Mouse (Mus musculus) kidney, embryonic 14.5 days (tissue): Measurements from ENCODE around the gene St3gal2. TPM values are rescaled to one million over a fixed set of nuclear protein-coding genes. Genes with fewer than 3 reads are reported as not detected.
"Not testable (repeated sequence)": the region's sequence is repeated elsewhere in the genome, so short reads cannot be mapped to it uniquely, and the experiment has no call there.

Source experiments
- ATAC-seq: fragments of 200-750 bp; cut with Nextera tagmentation; 2 replicates; pipeline ENCODE4 v1.8.0; 2017; ENCODE audit warnings: moderate number of reproducible peaks, mild to moderate bottlenecking, moderate TSS enrichment, moderate library complexity; ENCODE audit not compliant: low FRiP score, low TSS enrichment
- H3K27ac ChIP-seq: fragments of 300-500 bp; sonication (generic); 2 replicates; pipeline ENCODE4 v1.5.1; 2014; ENCODE audit warnings: low read depth, mild to moderate bottlenecking, low read length, moderate library complexity, mixed read lengths
- H3K27me3 ChIP-seq: fragments of 300-500 bp; sonication (generic); 2 replicates; pipeline ENCODE4 v1.6.1; 2014; ENCODE audit warnings: mild to moderate bottlenecking, low read length; ENCODE audit not compliant: control insufficient read depth, insufficient read depth
- H3K36me3 ChIP-seq: fragments of 300-500 bp; sonication (generic); 2 replicates; pipeline ENCODE4 v1.6.1; 2014; ENCODE audit warnings: low read length, mixed read lengths; ENCODE audit not compliant: control insufficient read depth, insufficient read depth
- H3K4me1 ChIP-seq: fragments of 300-500 bp; sonication (generic); 2 replicates; pipeline ENCODE4 v1.6.1; 2014; ENCODE audit warnings: low read length, mixed read lengths; ENCODE audit not compliant: control insufficient read depth, insufficient read depth
- H3K4me2 ChIP-seq: fragments of 300-500 bp; sonication (generic); replicated peaks from 2 replicates; pipeline ENCODE4 v1.6.1; 2014; ENCODE audit warnings: low read depth, mild to moderate bottlenecking, low read length
- H3K4me3 ChIP-seq: fragments of 300-500 bp; sonication (generic); 2 replicates; pipeline ENCODE4 v1.5.1; 2014; ENCODE audit warnings: mild to moderate bottlenecking, low read length
- H3K9ac ChIP-seq: fragments of 300-500 bp; sonication (generic); 2 replicates; pipeline ENCODE4 v1.6.1; 2014; ENCODE audit warnings: low read depth, mild to moderate bottlenecking, low read length, moderate library complexity
- H3K9me3 ChIP-seq: fragments of 300-500 bp; sonication (generic); 2 replicates; pipeline ENCODE4 v1.6.1; 2016; ENCODE audit warnings: low read length; ENCODE audit not compliant: control insufficient read depth
- WGBS: fragments of 180-500 bp; shearing (Covaris S2); extraction: QIAGEN DNeasy Blood & Tissue Kit; methylation state at CpG from one replicate; pipeline ENCODE4 v1.1.7; 2014; 5-methylcytosine and 5-hydroxymethylcytosine counted together
- polyA plus RNA-seq: library from polyadenylated mRNA; unstranded; fragments of >200 nt; fragmentation: Nextera tagmentation; extraction: Ambion mirVana; gene quantifications from 2 replicates; pipeline ENCODE4 v1.2.1, GENCODE M21; 2014

St3gal2 gene
- polyA plus RNA-seq, 1 experiment from 2014 or later: 14.3 TPM

GRCm38 (mm10) chr8:110954776-110955175, 35.1 kb downstream of the St3gal2 start:
- no peak for ATAC-seq
- no peak overlapping the region for H3K9ac ChIP-seq
- WGBS: 66% methylated on average over 8 of the region's 8 CpGs
- H3K4me1 ChIP-seq: 0 out of 2 replicates have a peak, but pooled peaks cover 10% of the 10 kb centered on the region
- H3K4me3 ChIP-seq: no peak overlapping the region
- H3K4me2 ChIP-seq: no peak overlapping the region
- no peaks in the 10 kb centered on the region for H3K27me3 ChIP-seq
- no peak overlapping the region for H3K27ac ChIP-seq
- no peaks in the 10 kb centered on the region for H3K9me3 ChIP-seq
- H3K36me3 ChIP-seq: peaks cover 28% of the 10 kb centered on the region; the same call in 1 of the 2 replicates

GRCm38 (mm10) chr8:110956619-110957450, 37.1 kb downstream of the St3gal2 start:
- Histone ChIP-seq H3K36me3 (peaks cover 38% of the 10 kb centered on the region), H3K9ac (no peak overlapping the region; the same call in 1 of the 2 replicates), H3K27me3 (no peaks in the 10 kb centered on the region), H3K27ac (no peak overlapping the region; the same call in 1 of the 2 replicates), H3K9me3 (no peaks in the 10 kb centered on the region), H3K4me3 (no peak overlapping the region), H3K4me1 (0 out of 2 replicates have a peak, but pooled peaks cover 10% of the 10 kb centered on the region), H3K4me2 (no peak overlapping the region)
- 88% methylated on average over 15 of the region's 15 CpGs for WGBS
- no peak for ATAC-seq

GRCm38 (mm10) chr8:110957471-110957870, 37.7 kb downstream of the St3gal2 start:
- H3K9me3 ChIP-seq: no peaks in the 10 kb centered on the region
- H3K4me1 ChIP-seq: 0 out of 2 replicates have a peak, but pooled peaks cover 10% of the 10 kb centered on the region
- H3K9ac ChIP-seq: no peak overlapping the region
- no peak overlapping the region for H3K4me2 ChIP-seq
- no peaks in the 10 kb centered on the region for H3K27me3 ChIP-seq
- H3K4me3 ChIP-seq: no peak overlapping the region
- ATAC-seq: no peak
- 96% methylated on average over 18 of the region's 19 CpGs for WGBS
- H3K36me3 ChIP-seq: peaks cover 44% of the 10 kb centered on the region
- no peak overlapping the region for H3K27ac ChIP-seq

- peaks cover 43% of the 10 kb centered on the region for H3K36me3 ChIP-seq
- ATAC-seq: no peak
- no peaks in the 10 kb centered on the region for H3K9me3 ChIP-seq
- no peaks in the 10 kb centered on the region for H3K27me3 ChIP-seq
- WGBS: 75% methylated on average over 5 of the region's 5 CpGs
- 0 out of 2 replicates have a peak, but pooled peaks cover 10% of the 10 kb centered on the region for H3K4me1 ChIP-seq
- no peak overlapping the region for H3K9ac ChIP-seq
- no peak overlapping the region for H3K4me2 ChIP-seq
- no peak overlapping the region for H3K27ac ChIP-seq
- H3K4me3 ChIP-seq: no peak overlapping the region
Observed at GRCm38 (mm10) chr8:110958135-110958534, 38.4 kb downstream of the St3gal2 start.

- not testable (repeated sequence) for H3K27ac ChIP-seq, H3K4me2 ChIP-seq, ATAC-seq, H3K4me3 ChIP-seq, H3K27me3 ChIP-seq, H3K9ac ChIP-seq, H3K9me3 ChIP-seq
- H3K4me1 ChIP-seq: 0 out of 2 replicates have a peak, but pooled peaks cover 10% of the 10 kb centered on the region
- H3K36me3 ChIP-seq: peaks cover 44% of the 10 kb centered on the region
- WGBS: 94% methylated on average over 7 of the region's 7 CpGs
Observed at GRCm38 (mm10) chr8:110958553-110958952, 38.8 kb downstream of the St3gal2 start.

GRCm38 (mm10) chr8:110959071-110959780, 39.5 kb downstream of the St3gal2 start:
- Histone ChIP-seq H3K9ac (no peak overlapping the region), H3K9me3 (no peaks in the 10 kb centered on the region), H3K27ac (no peak overlapping the region), H3K4me3 (no peak overlapping the region), H3K36me3 (peaks cover 46% of the 10 kb centered on the region), H3K4me1 (0 out of 2 replicates have a peak, but pooled peaks cover 10% of the 10 kb centered on the region), H3K27me3 (no peaks in the 10 kb centered on the region), H3K4me2 (no peak overlapping the region)
- WGBS: 95% methylated on average over 12 of the region's 12 CpGs
- ATAC-seq: no peak

GRCm38 (mm10) chr8:110959906-110960305, 40.2 kb downstream of the St3gal2 start:
- H3K4me1 ChIP-seq: 0 out of 2 replicates have a peak, but pooled peaks cover 9% of the 10 kb centered on the region
- H3K9me3 ChIP-seq: no peaks in the 10 kb centered on the region
- H3K4me2 ChIP-seq: no peak overlapping the region
- no peak overlapping the region for H3K27ac ChIP-seq
- 88% methylated on average over 6 of the region's 6 CpGs for WGBS
- H3K36me3 ChIP-seq: peaks cover 46% of the 10 kb centered on the region
- no peak for ATAC-seq
- no peak overlapping the region for H3K4me3 ChIP-seq
- H3K9ac ChIP-seq: no peak overlapping the region
- H3K27me3 ChIP-seq: no peaks in the 10 kb centered on the region

- H3K36me3 ChIP-seq: peaks cover 46% of the 10 kb centered on the region
- 93% methylated on average over 2 of the region's 2 CpGs for WGBS
- no peak overlapping the region for H3K27ac ChIP-seq
Observed at GRCm38 (mm10) chr8:110963051-110963450, 43.3 kb downstream of the St3gal2 start.

GRCm38 (mm10) chr8:110964666-110965065, 44.9 kb downstream of the St3gal2 start:
- no peak overlapping the region for H3K27ac ChIP-seq
- no peak overlapping the region for H3K4me3 ChIP-seq
- no peak overlapping the region for H3K9ac ChIP-seq
- H3K36me3 ChIP-seq: peaks cover 36% of the 10 kb centered on the region
- WGBS: 88% methylated on average over 7 of the region's 7 CpGs
- ATAC-seq: no peak
- peaks cover under 1% of the 10 kb centered on the region; the same call in 1 of the 2 replicates for H3K4me1 ChIP-seq
- no peak overlapping the region for H3K4me2 ChIP-seq
- H3K9me3 ChIP-seq: no peaks in the 10 kb centered on the region
- H3K27me3 ChIP-seq: no peaks in the 10 kb centered on the region

More at GRCm38 (mm10) chr8:110963051-110963450, 43.3 kb downstream of the St3gal2 start:
- H3K9me3 ChIP-seq: no peaks in the 10 kb centered on the region
- H3K4me3 ChIP-seq: no peak overlapping the region
- H3K9ac ChIP-seq: no peak overlapping the region
- H3K27me3 ChIP-seq: no peaks in the 10 kb centered on the region
- H3K4me1 ChIP-seq: no peaks in the 10 kb centered on the region
- no peak overlapping the region for H3K4me2 ChIP-seq
- ATAC-seq: no peak
